Mouse (Mus musculus): ENCODE data around the gene Ldlrad3. TPM values are rescaled to one million over a fixed set of nuclear protein-coding genes. Genes with fewer than 3 reads are reported as not detected.

Gene Ldlrad3
- polyA plus RNA-seq, 2 experiments, result 2.1 to 2.9 TPM

- H3K9me3 ChIP-seq (ENCODE audit: control insufficient read depth, low read length), result no peaks in the 10 kb centered on the region
- no peaks in the 10 kb centered on the region for H3K27me3 ChIP-seq (ENCODE audit: control insufficient read depth, insufficient read depth, low read length)
- peaks cover 0 to 24% of the 10 kb centered on the region in 2 experiments; a peak in 2 of 4 replicates for H3K4me1 ChIP-seq (replicated peaks; ENCODE audit: control insufficient read depth in 2 of 2, insufficient read depth in 2 of 2, low read length in 1 of 2)
- no peak overlapping the region for H3K9ac ChIP-seq (replicated peaks)
- no peak overlapping the region for H3K4me3 ChIP-seq (ENCODE audit: insufficient read depth in 1 of 2, low read depth in 2 of 2, low read length in 2 of 2)
- ATAC-seq (ENCODE audit: insufficient read depth), result no peak
- no peak overlapping the region for H3K27ac ChIP-seq
- no peak for TF ChIP-seq CTCF (IDR thresholded peaks at IDR 0.05; ENCODE audit: low read depth)
- TF ChIP-seq EP300 (IDR thresholded peaks at IDR 0.05; ENCODE audit: low read depth), result no peak
- no peak for DNase-seq (ENCODE audit: low read depth in 3 of 3, low spot score in 3 of 3)
- no peaks in the 10 kb centered on the region for H3K36me3 ChIP-seq (replicated peaks; ENCODE audit: control insufficient read depth, insufficient read depth, low read depth)
- WGBS (ENCODE audit: insufficient replicate concordance), result 62% methylated on average over 7 of the region's 7 CpGs
- H3K4me2 ChIP-seq (ENCODE audit: low read depth), result no peak overlapping the region
These were observed 60.1 kb downstream of the Ldlrad3 start for GRCm38 (mm10) chr2:102126076-102126475.

- TF ChIP-seq CTCF (IDR thresholded peaks at IDR 0.05; ENCODE audit: low read depth), result no peak
- no peak for TF ChIP-seq EP300 (IDR thresholded peaks at IDR 0.05; ENCODE audit: low read depth)
- Histone ChIP-seq H3K9ac (replicated peaks) (no peak overlapping the region), H3K36me3 (replicated peaks; ENCODE audit: control insufficient read depth, insufficient read depth, low read depth) (no peaks in the 10 kb centered on the region), H3K9me3 (ENCODE audit: control insufficient read depth, low read length) (no peaks in the 10 kb centered on the region), H3K4me1 (replicated peaks; ENCODE audit: control insufficient read depth in 2 of 2, insufficient read depth in 2 of 2, low read length in 1 of 2) (peaks cover 0 to 18% of the 10 kb centered on the region in 2 experiments; a peak in 2 of 4 replicates), H3K27ac (no peak overlapping the region), H3K4me2 (ENCODE audit: low read depth) (no peak overlapping the region), H3K27me3 (ENCODE audit: control insufficient read depth, insufficient read depth, low read length) (no peaks in the 10 kb centered on the region), H3K4me3 (ENCODE audit: insufficient read depth in 1 of 2, low read depth in 2 of 2, low read length in 2 of 2) (no peak overlapping the region)
- 51% methylated on average over 4 of the region's 4 CpGs for WGBS (ENCODE audit: insufficient replicate concordance)
- ATAC-seq (ENCODE audit: insufficient read depth) (no peak), DNase-seq (ENCODE audit: low read depth in 3 of 3, low spot score in 3 of 3) (no peak)
These were observed 61.1 kb downstream of the Ldlrad3 start for GRCm38 (mm10) chr2:102125042-102125441.

- WGBS (ENCODE audit: insufficient replicate concordance), result 43% methylated on average over 1 of the region's 1 CpGs
- Histone ChIP-seq H3K4me3 (ENCODE audit: insufficient read depth in 1 of 2, low read depth in 2 of 2, low read length in 2 of 2) (no peak overlapping the region), H3K9me3 (ENCODE audit: control insufficient read depth, low read length) (no peaks in the 10 kb centered on the region), H3K36me3 (replicated peaks; ENCODE audit: control insufficient read depth, insufficient read depth, low read depth) (no peaks in the 10 kb centered on the region), H3K27me3 (ENCODE audit: control insufficient read depth, insufficient read depth, low read length) (no peaks in the 10 kb centered on the region), H3K4me1 (replicated peaks; ENCODE audit: control insufficient read depth in 2 of 2, insufficient read depth in 2 of 2, low read length in 1 of 2) (peaks cover 0 to 3% of the 10 kb centered on the region in 2 experiments; a peak in 1 of 4 replicates), H3K9ac (replicated peaks) (no peak overlapping the region), H3K4me2 (ENCODE audit: low read depth) (no peak overlapping the region), H3K27ac (no peak overlapping the region)
- no peak for TF ChIP-seq EP300 (IDR thresholded peaks at IDR 0.05; ENCODE audit: low read depth)
- TF ChIP-seq CTCF (IDR thresholded peaks at IDR 0.05; ENCODE audit: low read depth), result no peak
- ATAC-seq (ENCODE audit: insufficient read depth) (no peak), DNase-seq (ENCODE audit: low read depth in 3 of 3, low spot score in 3 of 3) (no peak)
These were observed 64.1 kb downstream of the Ldlrad3 start for GRCm38 (mm10) chr2:102122146-102122515.

GRCm38 (mm10) chr2:102121440-102122145 is 64.6 kb downstream of the Ldlrad3 start:
- H3K27me3 ChIP-seq (ENCODE audit: control insufficient read depth, insufficient read depth, low read length), result no peaks in the 10 kb centered on the region
- no peaks in the 10 kb centered on the region for H3K36me3 ChIP-seq (replicated peaks; ENCODE audit: control insufficient read depth, insufficient read depth, low read depth)
- H3K4me1 ChIP-seq (replicated peaks; ENCODE audit: control insufficient read depth in 2 of 2, insufficient read depth in 2 of 2, low read length in 1 of 2), result peaks cover 0 to 3% of the 10 kb centered on the region in 2 experiments; a peak in 1 of 4 replicates
- ATAC-seq (ENCODE audit: insufficient read depth), result no peak
- no peak for DNase-seq (ENCODE audit: low read depth in 3 of 3, low spot score in 3 of 3)
- H3K9ac ChIP-seq (replicated peaks), result no peak overlapping the region
- WGBS (ENCODE audit: insufficient replicate concordance), result 38% methylated on average over 4 of the region's 4 CpGs
- H3K27ac ChIP-seq, result no peak overlapping the region
- no peak overlapping the region for H3K4me2 ChIP-seq (ENCODE audit: low read depth)
- no peaks in the 10 kb centered on the region for H3K9me3 ChIP-seq (ENCODE audit: control insufficient read depth, low read length)
- TF ChIP-seq EP300 (IDR thresholded peaks at IDR 0.05; ENCODE audit: low read depth) (no peak), CTCF (IDR thresholded peaks at IDR 0.05; ENCODE audit: low read depth) (no peak)
- H3K4me3 ChIP-seq (ENCODE audit: insufficient read depth in 1 of 2, low read depth in 2 of 2, low read length in 2 of 2), result no peak overlapping the region

- 62% methylated on average over 12 of the region's 12 CpGs for WGBS (ENCODE audit: insufficient replicate concordance)
- Histone ChIP-seq H3K4me1 (replicated peaks; ENCODE audit: control insufficient read depth in 2 of 2, insufficient read depth in 2 of 2, low read length in 1 of 2) (peaks cover 0 to 3% of the 10 kb centered on the region in 2 experiments; a peak in 1 of 4 replicates), H3K36me3 (replicated peaks; ENCODE audit: control insufficient read depth, insufficient read depth, low read depth) (no peaks in the 10 kb centered on the region), H3K4me3 (ENCODE audit: insufficient read depth in 1 of 2, low read depth in 2 of 2, low read length in 2 of 2) (no peak overlapping the region), H3K27me3 (ENCODE audit: control insufficient read depth, insufficient read depth, low read length) (no peaks in the 10 kb centered on the region), H3K27ac (no peak overlapping the region), H3K9me3 (ENCODE audit: control insufficient read depth, low read length) (no peaks in the 10 kb centered on the region), H3K9ac (replicated peaks) (no peak overlapping the region), H3K4me2 (ENCODE audit: low read depth) (no peak overlapping the region)
- ATAC-seq (ENCODE audit: insufficient read depth), result no peak
- no peak for DNase-seq (ENCODE audit: low read depth in 3 of 3, low spot score in 3 of 3)
- no peak for TF ChIP-seq CTCF (IDR thresholded peaks at IDR 0.05; ENCODE audit: low read depth)
- TF ChIP-seq EP300 (IDR thresholded peaks at IDR 0.05; ENCODE audit: low read depth), result no peak
These were observed 66.3 kb downstream of the Ldlrad3 start for GRCm38 (mm10) chr2:102119751-102120505.
